Comparison of ENCODE assay signal across 15 mouse cellular contexts in genomic region chr1:193351583-193351982, GRCm38 (mm10). TPM values are rescaled to one million over a fixed set of nuclear protein-coding genes. Genes with fewer than 3 reads are reported as not detected.
DNase-seq lines count a peak whose midpoint lies in the region; ATAC-seq lines count a peak whose summit lies in the region.
"Had no signal": no experiment of that assay in that cellular context is flagged by ENCODE, and none has a peak within 500 bp of the region (broad histone marks: within the 10 kb centered on the region; RNA-seq: fewer than 3 reads in every experiment).

No protein-coding gene starts in this region.

- H3K9ac ChIP-seq in kidney, embryonic 14.5 days (ENCODE audit: low read depth, low read length): no peak overlapping the region
- H3K9ac ChIP-seq in liver, embryonic 12.5 days: no peak overlapping the region
- H3K9ac ChIP-seq: liver, postnatal 0 days had no signal

- DNase-seq in adrenal gland, adult 2 months: peak; percentile 47
- no peak for DNase-seq in adrenal gland, postnatal 4 days (ENCODE audit: low spot score in 2 of 2)
- DNase-seq in kidney, adult 11 months: peak; percentile 42
- DNase-seq in adrenal gland, postnatal 14 days: peak; percentile 45
- DNase-seq in kidney, postnatal 36 days: peak; percentile 58 to 72
- no peak for DNase-seq in lung, postnatal 10 days
- DNase-seq: heart, postnatal 4 days; liver, postnatal 0 days had no signal

- no peaks in the 10 kb centered on the region for H3K4me1 ChIP-seq in kidney, embryonic 14.5 days (ENCODE audit: control insufficient read depth, insufficient read depth, low read length)
- H3K4me1 ChIP-seq in liver, embryonic 12.5 days: no peaks in the 10 kb centered on the region

- H3K4me2 ChIP-seq in kidney, embryonic 14.5 days (replicated peaks; ENCODE audit: low read depth, low read length): no peak overlapping the region
- no peak overlapping the region for H3K4me2 ChIP-seq in liver, embryonic 12.5 days

- no peak for ATAC-seq in kidney, embryonic 14.5 days (ENCODE audit: low FRiP score, low TSS enrichment)
- no peak for ATAC-seq in liver, embryonic 12.5 days
- ATAC-seq: activated CD4-positive, CD25-positive, alpha-beta regulatory T cell, adult 4 months; forebrain, embryonic 16.5 days; liver, postnatal 0 days had no signal

- no peak overlapping the region for H3K4me3 ChIP-seq in kidney, embryonic 14.5 days (ENCODE audit: low read length)
- no peak overlapping the region for H3K4me3 ChIP-seq in liver, embryonic 12.5 days
- H3K4me3 ChIP-seq: megakaryocyte, embryonic 14.5 days; myocyte had no signal

- WGBS in kidney, embryonic 14.5 days: 78% methylated on average over 3 of the region's 3 CpGs
- WGBS in liver, embryonic 12.5 days (ENCODE audit: insufficient replicate concordance): 59% methylated on average over 3 of the region's 3 CpGs

- H3K27me3 ChIP-seq in kidney, embryonic 14.5 days (ENCODE audit: control insufficient read depth, insufficient read depth, low read length): no peaks in the 10 kb centered on the region
- H3K27me3 ChIP-seq in liver, embryonic 12.5 days (replicated peaks): no peaks in the 10 kb centered on the region

- no peaks in the 10 kb centered on the region for H3K9me3 ChIP-seq in kidney, embryonic 14.5 days (ENCODE audit: control insufficient read depth, low read length)
- H3K9me3 ChIP-seq in liver, embryonic 12.5 days (replicated peaks): no peaks in the 10 kb centered on the region
- H3K9me3 ChIP-seq: megakaryocyte, embryonic 14.5 days had no signal

- H3K27ac ChIP-seq in kidney, embryonic 14.5 days (ENCODE audit: low read depth, low read length): no peak overlapping the region
- H3K27ac ChIP-seq in liver, embryonic 12.5 days: no peak overlapping the region
- H3K27ac ChIP-seq: kidney, postnatal 0 days had no signal

- peaks cover 7% of the 10 kb centered on the region; the same call in 1 of the 2 replicates for H3K36me3 ChIP-seq in kidney, embryonic 14.5 days (ENCODE audit: control insufficient read depth, insufficient read depth, low read length)
- H3K36me3 ChIP-seq in liver, embryonic 12.5 days: no peaks in the 10 kb centered on the region

RNA-seq across cellular contexts. Expression of gene Camk1g, which starts 18.5 kb away (rescaled TPM):
- not detected for total RNA-seq in adrenal gland, adult 2 months (2021)
- polyA plus RNA-seq in adrenal gland, adult 2 months (2012; rRNA removed): 0.29 and 0.42 TPM in 2 replicates
- total RNA-seq in adrenal gland, postnatal 4 days (2021): 1 to 10 TPM; 1.8 to 3.6 TPM
- polyA plus RNA-seq in kidney, embryonic 14.5 days (2014; fragmentation: Nextera tagmentation; extraction: Ambion mirVana): 10.2 and 13.4 TPM in 2 replicates
- 0.56 and 0.60 TPM in 2 replicates for total RNA-seq in adrenal gland, postnatal 14 days (2021)
- polyA plus RNA-seq in liver, embryonic 12.5 days (2016; fragmentation: Nextera tagmentation; extraction: Ambion mirVana): 0.86 and 0.92 TPM in 2 replicates
- polyA plus RNA-seq: activated CD4-positive, CD25-positive, alpha-beta regulatory T cell, adult 4 months had no signal

Comparison
In these comparisons a context has a peak if more than half of its experiments do, and no peak if none do; other contexts are left out.
1. DNase-seq: peak in adrenal gland, adult 2 months (single experiment), kidney, adult 11 months (single experiment), adrenal gland, postnatal 14 days (single experiment) and kidney, postnatal 36 days (2 of 2); none in adrenal gland, postnatal 4 days (0 of 2) and lung, postnatal 10 days (single experiment).